Comparison of ENCODE assay signal across 29 mouse cellular contexts in genomic region chr5:107569148-107569547, GRCm38 (mm10). TPM values are rescaled to one million over a fixed set of nuclear protein-coding genes. Genes with fewer than 3 reads are reported as not detected.
A peak's percentile ranks its signal among the peaks of the same experiment; 100 is the strongest.
DNase-seq lines count a peak whose midpoint lies in the region; ATAC-seq and TF ChIP-seq lines count a peak whose summit lies in the region.
"Had no signal": no experiment of that assay in that cellular context is flagged by ENCODE, and none has a peak within 500 bp of the region (broad histone marks: within the 10 kb centered on the region; RNA-seq: fewer than 3 reads in every experiment).

No protein-coding gene starts in this region.

- no peak overlapping the region for H3K4me3 ChIP-seq in cortical plate, adult 2 months (ENCODE audit: insufficient read depth, low read length)
- H3K4me3 ChIP-seq in kidney, adult 2 months (ENCODE audit: insufficient read depth, low read depth, low read length): no peak overlapping the region
- H3K4me3 ChIP-seq: embryonic facial prominence, embryonic 12.5 days; forebrain, embryonic 12.5 days; midbrain, embryonic 10.5 days; stomach, embryonic 15.5 days had no signal

- peaks cover 2% of the 10 kb centered on the region for H3K36me3 ChIP-seq in kidney, adult 2 months (ENCODE audit: control insufficient read depth, insufficient read depth, low read length)

- WGBS in kidney, adult 2 months: 95% methylated on average over 9 of the region's 9 CpGs

- no peak for DNase-seq in frontal cortex, adult 2 months (ENCODE audit: extremely low spot score in 1 of 2, low spot score in 1 of 2)
- peak; percentile 14 for DNase-seq in layer of hippocampus, adult 9-11 months
- no peak for DNase-seq in layer of hippocampus, postnatal 10 days (ENCODE audit: low spot score in 2 of 2)
- peak; percentile 54 to 57 for DNase-seq in right cerebral cortex, postnatal 10 days (ENCODE audit: low spot score in 2 of 2)
- DNase-seq in right cerebral cortex, postnatal 36 days (ENCODE audit: low spot score in 2 of 2): no peak
- no peak for DNase-seq in kidney, adult 2 months
- DNase-seq: adrenal gland, postnatal 25 days; cerebellum, adult 9-10 months; cerebellum, postnatal 36 days; embryo, embryonic 11 days; gastrocnemius, postnatal 10 days; heart, postnatal 14 days; kidney, adult 18-20 months; kidney, postnatal 36 days; liver; lung, adult 2 months; lung, postnatal 10 days had no signal

- no peak overlapping the region for H3K27ac ChIP-seq in cortical plate, adult 2 months (ENCODE audit: insufficient read depth, low read length)
- H3K27ac ChIP-seq in kidney, adult 2 months (ENCODE audit: insufficient read depth, low read depth, low read length): no peak overlapping the region
- H3K27ac ChIP-seq: embryonic facial prominence, embryonic 12.5 days; forebrain, embryonic 12.5 days; liver, embryonic 14.5 days; macrophage; midbrain, embryonic 10.5 days; stomach, embryonic 15.5 days had no signal

- 0 out of 2 replicates have a peak, but pooled peaks have one; percentile 20 for TF ChIP-seq POLR2A in cortical plate, adult 2 months (IDR thresholded peaks at IDR 0.05; ENCODE audit: extremely low read depth, insufficient read depth, low read length)
- no peak for TF ChIP-seq POLR2A in kidney, adult 2 months (IDR thresholded peaks at IDR 0.05; ENCODE audit: low read depth, low read length)

- TF ChIP-seq CTCF in cortical plate, adult 2 months (IDR thresholded peaks at IDR 0.05; ENCODE audit: extremely low read depth, insufficient read depth, low read length): no peak
- TF ChIP-seq CTCF in kidney, adult 2 months (conservative IDR thresholded peaks at IDR 0.05; ENCODE audit: insufficient read depth, insufficient read length, low read depth, low read length): no peak

- H3K4me1 ChIP-seq in cortical plate, adult 2 months (ENCODE audit: control insufficient read depth, insufficient read depth, low read length): no peaks in the 10 kb centered on the region
- no peaks in the 10 kb centered on the region for H3K4me1 ChIP-seq in kidney, adult 2 months (ENCODE audit: control insufficient read depth, insufficient read depth, low read length)
- H3K4me1 ChIP-seq: embryonic facial prominence, embryonic 12.5 days; forebrain, embryonic 12.5 days; midbrain, embryonic 10.5 days; stomach, embryonic 15.5 days had no signal

- peak; percentile 50 for ATAC-seq in frontal cortex, adult (ENCODE audit: low TSS enrichment)
- ATAC-seq: CD4-positive, CD25-positive, alpha-beta regulatory T cell, adult 4 months had no signal

- no peaks in the 10 kb centered on the region for H3K27me3 ChIP-seq in kidney, adult 2 months (replicated peaks; ENCODE audit: control insufficient read depth, insufficient read depth, low read length)
- H3K27me3 ChIP-seq: embryonic facial prominence, embryonic 12.5 days; forebrain, embryonic 12.5 days; stomach, embryonic 15.5 days had no signal

RNA-seq across cellular contexts. Expression of gene Rpap2, which starts 28.0 kb away (rescaled TPM):
- 13.3 and 16.0 TPM in 2 replicates for polyA plus RNA-seq in frontal cortex, adult 2 months (2012; rRNA removed)
- 10 to 100 TPM; 21.8 to 21.9 TPM for total RNA-seq in layer of hippocampus, postnatal 10 days (2021)
- 15.2 TPM in 2 replicates for polyA plus RNA-seq in cortical plate, adult 2 months (2012; rRNA removed)
- polyA plus RNA-seq in kidney, adult 2 months (2012; rRNA removed): 3.0 and 3.3 TPM in 2 replicates

RNA-seq across cellular contexts. Expression of gene Glmn, which starts 28.5 kb away (rescaled TPM):
- 15.5 and 17.2 TPM in 2 replicates for polyA plus RNA-seq in frontal cortex, adult 2 months (2012; rRNA removed)
- 10 to 100 TPM; 20.1 to 22.8 TPM for total RNA-seq in layer of hippocampus, postnatal 10 days (2021)
- 17.0 and 17.6 TPM in 2 replicates for polyA plus RNA-seq in cortical plate, adult 2 months (2012; rRNA removed)
- 0.78 and 0.91 TPM in 2 replicates for polyA plus RNA-seq in kidney, adult 2 months (2012; rRNA removed)

RNA-seq across cellular contexts. Expression of gene 1700028K03Rik, which starts 34.6 kb away (rescaled TPM):
- polyA plus RNA-seq in frontal cortex, adult 2 months (2012; rRNA removed): 0.48 and 0.76 TPM in 2 replicates
- total RNA-seq in layer of hippocampus, postnatal 10 days (2021): under 1 TPM; 0.36 to 0.55 TPM
- polyA plus RNA-seq in cortical plate, adult 2 months (2012; rRNA removed): 0.73 and 0.81 TPM in 2 replicates
- not detected in 2 replicates for polyA plus RNA-seq in kidney, adult 2 months (2012; rRNA removed)
- total RNA-seq: adrenal gland, adult 18-20 months; heart, postnatal 14 days; monocyte, adult 5-6 weeks had no signal
- polyA plus RNA-seq: gonadal fat pad, adult 2 months; lung, adult 2 months; macrophage had no signal

Comparison
In these comparisons a context has a peak if more than half of its experiments do, and no peak if none do; other contexts are left out.
1. DNase-seq: peak in layer of hippocampus, adult 9-11 months (single experiment) and right cerebral cortex, postnatal 10 days (2 of 2); none in frontal cortex, adult 2 months (0 of 2), layer of hippocampus, postnatal 10 days (0 of 2), right cerebral cortex, postnatal 36 days (0 of 2) and kidney, adult 2 months (single experiment).